Mouse (Mus musculus) midbrain, embryonic 16.5 days (tissue): Measurements from ENCODE around the gene Dscaml1. TPM values are rescaled to one million over a fixed set of nuclear protein-coding genes. Genes with fewer than 3 reads are reported as not detected.
A peak's percentile ranks its signal among the peaks of the same experiment; 100 is the strongest.

Experiments
- ATAC-seq: fragments of 200-750 bp; cut with Nextera tagmentation; 2 replicates; pipeline ENCODE4 v1.8.0; 2017; ENCODE audit warnings: moderate TSS enrichment
- H3K27ac ChIP-seq: fragments of 300-500 bp; sonication (generic); 2 replicates; pipeline ENCODE4 v1.5.1; 2014; ENCODE audit warnings: mild to moderate bottlenecking, low read length, mixed read lengths
- H3K27me3 ChIP-seq: fragments of 300-500 bp; sonication (generic); 2 replicates; pipeline ENCODE4 v1.6.1; 2014; ENCODE audit warnings: low read depth, low read length, mixed read lengths; ENCODE audit not compliant: control insufficient read depth, insufficient read depth
- H3K36me3 ChIP-seq: fragments of 300-500 bp; sonication (generic); 2 replicates; pipeline ENCODE4 v1.6.1; 2014; ENCODE audit warnings: mild to moderate bottlenecking, low read length, moderate library complexity, mixed read lengths; ENCODE audit not compliant: control insufficient read depth, insufficient read depth
- H3K4me1 ChIP-seq: fragments of 300-500 bp; sonication (generic); 2 replicates; pipeline ENCODE4 v1.6.1; 2014; ENCODE audit warnings: mild to moderate bottlenecking, low read length, mixed read lengths; ENCODE audit not compliant: control insufficient read depth, insufficient read depth
- H3K4me2 ChIP-seq: fragments of 300-500 bp; sonication (generic); 2 replicates; pipeline ENCODE4 v1.6.1; 2014; ENCODE audit warnings: mild to moderate bottlenecking, low read length, mixed read lengths
- H3K4me3 ChIP-seq: fragments of 300-500 bp; sonication (generic); 2 replicates; pipeline ENCODE4 v1.5.1; 2014; ENCODE audit warnings: low read depth, mild to moderate bottlenecking, low read length, moderate library complexity, mixed read lengths
- H3K9ac ChIP-seq: fragments of 300-500 bp; sonication (generic); 2 replicates; pipeline ENCODE4 v1.6.1; 2014; ENCODE audit warnings: low read depth, low read length, mixed read lengths
- H3K9me3 ChIP-seq: fragments of 300-500 bp; sonication (generic); replicated peaks from 2 replicates; pipeline ENCODE4 v1.6.1; 2014; ENCODE audit warnings: mild to moderate bottlenecking, low read length, mixed read lengths; ENCODE audit not compliant: control insufficient read depth, poor library complexity, severe bottlenecking
- WGBS: fragments of 180-500 bp; shearing (Covaris S2); extraction: QIAGEN DNeasy Blood & Tissue Kit; methylation state at CpG from one replicate; pipeline ENCODE4 v1.1.7; 2014; 5-methylcytosine and 5-hydroxymethylcytosine counted together
- polyA plus RNA-seq: library from polyadenylated mRNA; unstranded; fragments of >200 nt; fragmentation: Nextera tagmentation; extraction: Ambion mirVana; gene quantifications from 2 replicates; pipeline ENCODE4 v1.2.1, GENCODE M21; 2015

The Dscaml1 gene
- polyA plus RNA-seq, 1 experiment from 2014 or later = 20.6 TPM

DNA sequence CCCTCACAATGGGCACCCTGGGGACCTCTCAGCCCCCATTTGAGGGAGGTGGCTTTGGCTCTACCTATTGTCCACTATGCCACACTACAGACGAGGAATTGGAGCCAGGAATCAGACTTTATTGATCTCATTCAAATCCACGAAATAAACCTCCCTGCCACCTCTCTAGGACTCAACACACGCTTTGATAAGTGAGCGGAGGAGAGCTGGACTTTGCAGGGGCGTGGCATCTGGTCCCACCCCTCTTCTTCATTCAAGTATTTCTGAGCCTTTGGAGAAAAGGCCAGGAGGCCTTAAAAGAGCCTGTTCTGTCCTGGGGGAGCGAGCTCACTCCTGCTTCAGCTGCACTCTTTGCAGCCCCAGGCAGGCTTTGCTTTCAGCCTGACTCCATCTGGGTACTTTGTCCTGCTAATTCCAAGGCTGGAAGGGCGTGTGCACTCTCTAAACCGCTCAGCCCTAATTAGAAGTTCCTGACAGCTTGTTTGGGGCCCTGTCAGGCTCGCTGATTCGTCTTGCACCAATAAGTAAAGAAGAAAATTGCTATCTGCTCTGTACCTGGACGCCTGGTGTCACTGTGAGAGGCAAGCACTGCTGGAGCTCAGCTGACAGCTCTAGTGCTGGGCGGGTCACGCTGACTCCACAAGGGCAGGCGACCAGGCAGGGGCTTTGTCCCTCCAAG lies 75.7 kb downstream of the Dscaml1 start:
- no peak overlapping the region for H3K9ac ChIP-seq
- H3K27me3 ChIP-seq = no peaks in the 10 kb centered on the region
- H3K27ac ChIP-seq = 0 out of 2 replicates have a peak overlapping the region, but pooled peaks have one; percentile 10
- no peaks in the 10 kb centered on the region for H3K9me3 ChIP-seq
- no peak overlapping the region for H3K4me2 ChIP-seq
- no peak overlapping the region for H3K4me3 ChIP-seq
- 11% methylated on average over 14 of the region's 14 CpGs for WGBS
- H3K36me3 ChIP-seq = no peaks in the 10 kb centered on the region
- peaks cover 33% of the 10 kb centered on the region for H3K4me1 ChIP-seq
- ATAC-seq = no peak

DNA sequence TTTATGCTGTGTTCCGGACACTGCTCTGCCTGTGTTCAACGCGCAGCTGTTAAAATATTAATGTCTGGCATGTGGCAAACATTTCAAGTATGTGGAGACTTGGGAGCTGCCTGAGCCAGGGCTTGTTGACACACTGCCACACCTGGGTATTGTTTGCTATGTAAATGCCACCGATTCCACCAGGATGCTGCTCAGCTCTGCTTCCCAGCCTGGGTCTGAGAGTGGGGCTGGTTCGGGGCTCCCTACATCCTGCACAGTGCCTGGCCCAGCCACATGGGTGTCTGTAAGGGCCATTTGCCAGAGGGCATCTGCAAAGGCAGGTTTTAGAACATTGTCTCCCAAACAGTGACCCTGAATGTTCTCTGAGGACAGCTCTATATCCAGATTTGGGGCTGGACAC lies 78.5 kb downstream of the Dscaml1 start:
- Histone ChIP-seq H3K36me3 (no peaks in the 10 kb centered on the region), H3K27ac (peak overlapping the region; percentile 35; the same call in 1 of the 2 replicates), H3K9ac (no peak overlapping the region), H3K27me3 (no peaks in the 10 kb centered on the region), H3K4me2 (no peak overlapping the region), H3K4me3 (no peak overlapping the region), H3K4me1 (peaks cover 30% of the 10 kb centered on the region), H3K9me3 (no peaks in the 10 kb centered on the region)
- ATAC-seq = peak; percentile 43; the same call in 1 of the 2 replicates
- 48% methylated on average over 5 of the region's 5 CpGs for WGBS

- H3K4me2 ChIP-seq = no peak overlapping the region
- peaks cover 34% of the 10 kb centered on the region for H3K4me1 ChIP-seq
- no peaks in the 10 kb centered on the region for H3K27me3 ChIP-seq
- no peak overlapping the region; the same call in 1 of the 2 replicates for H3K27ac ChIP-seq
- H3K36me3 ChIP-seq = no peaks in the 10 kb centered on the region
- peak; percentile 69; the same call in 1 of the 2 replicates for ATAC-seq
- 56% methylated on average over 4 of the region's 4 CpGs for WGBS
- no peak overlapping the region for H3K4me3 ChIP-seq
- no peak overlapping the region for H3K9ac ChIP-seq
- H3K9me3 ChIP-seq = no peaks in the 10 kb centered on the region
Measured at GRCm38 (mm10) chr9:45505487-45505939, 79.1 kb downstream of the Dscaml1 start.

GRCm38 (mm10) chr9:45507482-45507881 lies 81.1 kb downstream of the Dscaml1 start:
- H3K27ac ChIP-seq = no peak overlapping the region
- 63% methylated on average over 9 of the region's 9 CpGs for WGBS

GRCm38 (mm10) chr9:45510806-45511546 lies 84.5 kb downstream of the Dscaml1 start:
- Histone ChIP-seq H3K36me3 (no peaks in the 10 kb centered on the region), H3K9ac (no peak overlapping the region), H3K4me2 (no peak overlapping the region), H3K4me3 (no peak overlapping the region), H3K9me3 (no peaks in the 10 kb centered on the region), H3K27ac (peak overlapping the region; percentile 60), H3K4me1 (peaks cover 16% of the 10 kb centered on the region), H3K27me3 (no peaks in the 10 kb centered on the region)
- no peak for ATAC-seq
- WGBS = 27% methylated on average over 10 of the region's 10 CpGs

More at GRCm38 (mm10) chr9:45507482-45507881, 81.1 kb downstream of the Dscaml1 start:
- no peak for ATAC-seq
- Histone ChIP-seq H3K9ac (no peak overlapping the region), H3K4me2 (no peak overlapping the region), H3K4me3 (no peak overlapping the region), H3K36me3 (no peaks in the 10 kb centered on the region), H3K9me3 (no peaks in the 10 kb centered on the region), H3K27me3 (no peaks in the 10 kb centered on the region), H3K4me1 (peaks cover 27% of the 10 kb centered on the region)

GRCm38 (mm10) chr9:45517993-45518705 lies 91.7 kb downstream of the Dscaml1 start:
- H3K4me2 ChIP-seq = no peak overlapping the region
- H3K9me3 ChIP-seq = no peaks in the 10 kb centered on the region
- no peak overlapping the region for H3K4me3 ChIP-seq
- no peak overlapping the region for H3K9ac ChIP-seq
- H3K27ac ChIP-seq = no peak overlapping the region
- ATAC-seq = no peak
- H3K36me3 ChIP-seq = no peaks in the 10 kb centered on the region
- WGBS = 70% methylated on average over 11 of the region's 11 CpGs
- peaks cover 5% of the 10 kb centered on the region; the same call in 1 of the 2 replicates for H3K4me1 ChIP-seq
- H3K27me3 ChIP-seq = no peaks in the 10 kb centered on the region

- no peak overlapping the region for H3K4me3 ChIP-seq
- H3K36me3 ChIP-seq = no peaks in the 10 kb centered on the region
- no peak overlapping the region for H3K4me2 ChIP-seq
- no peaks in the 10 kb centered on the region for H3K27me3 ChIP-seq
- ATAC-seq = no peak
- H3K9me3 ChIP-seq = no peaks in the 10 kb centered on the region
- H3K9ac ChIP-seq = no peak overlapping the region
- H3K4me1 ChIP-seq = peaks cover 5% of the 10 kb centered on the region; the same call in 1 of the 2 replicates
- H3K27ac ChIP-seq = no peak overlapping the region
- 80% methylated on average over 6 of the region's 6 CpGs for WGBS
Measured at GRCm38 (mm10) chr9:45519841-45520240, 93.4 kb downstream of the Dscaml1 start.

GRCm38 (mm10) chr9:45522866-45523265 lies 96.4 kb downstream of the Dscaml1 start:
- 87% methylated on average over 3 of the region's 3 CpGs for WGBS
- no peak overlapping the region for H3K27ac ChIP-seq
- no peak for ATAC-seq
- H3K9me3 ChIP-seq = no peaks in the 10 kb centered on the region
- no peak overlapping the region for H3K4me2 ChIP-seq
- peaks cover 4% of the 10 kb centered on the region; the same call in 1 of the 2 replicates for H3K4me1 ChIP-seq
- no peak overlapping the region for H3K9ac ChIP-seq
- H3K36me3 ChIP-seq = no peaks in the 10 kb centered on the region
- H3K27me3 ChIP-seq = no peaks in the 10 kb centered on the region
- H3K4me3 ChIP-seq = no peak overlapping the region
